Mouse (Mus musculus) liver, embryonic 14.5 days (tissue): ENCODE measurements around the gene Olfr611. TPM values are rescaled to one million over a fixed set of nuclear protein-coding genes. Genes with fewer than 3 reads are reported as not detected.
"Not testable (repeated sequence)": the region's sequence is repeated elsewhere in the genome, so short reads cannot be mapped to it uniquely, and the experiment has no call there.

ENCODE experiments used
- ATAC-seq: fragments of 200-750 bp; cut with Nextera tagmentation; 2 replicates; pipeline ENCODE4 v1.8.0; 2017; ENCODE audit warnings: moderate number of reproducible peaks, mild to moderate bottlenecking, moderate library complexity; ENCODE audit not compliant: insufficient read depth
- DNase-seq, 3 experiments: peaks; one replicate each; pipeline ENCODE4 v3.0.0-alpha.2; 2012 to 2013; ENCODE audit warnings: low read depth in 3 of 3, low spot score in 3 of 3
- H3K27ac ChIP-seq: fragments of 300-500 bp; sonication (generic); 2 replicates; pipeline ENCODE4 v1.5.1; 2014; ENCODE audit warnings: moderate library complexity, mild to moderate bottlenecking, control low read depth, inconsistent platforms
- H3K27me3 ChIP-seq: fragments of 300-500 bp; sonication (generic); 2 replicates; pipeline ENCODE4 v1.6.1; 2014; ENCODE audit warnings: mild to moderate bottlenecking, low read length, moderate library complexity; ENCODE audit not compliant: control insufficient read depth, insufficient read depth
- H3K36me3 ChIP-seq: fragments of 300-500 bp; sonication (generic); replicated peaks from 2 replicates; pipeline ENCODE4 v1.6.1; 2014; ENCODE audit warnings: low read depth; ENCODE audit not compliant: control insufficient read depth, insufficient read depth
- H3K4me1 ChIP-seq, 2 experiments: fragments of 200-500 bp in 1 of 2; fragments of 300-500 bp in 1 of 2; sonication (generic) in 1 of 2; replicated peaks; 2 replicates each; pipeline ENCODE4 v1.6.1; 2012 to 2014; ENCODE audit warnings: antibody characterized with exemption in 1 of 2, inconsistent platforms in 1 of 2, low read length in 1 of 2; ENCODE audit not compliant: control insufficient read depth in 2 of 2, insufficient read depth in 2 of 2
- H3K4me2 ChIP-seq: fragments of 300-500 bp; sonication (generic); 2 replicates; pipeline ENCODE4 v1.6.1; 2014; ENCODE audit warnings: low read depth, mild to moderate bottlenecking, control low read depth, moderate library complexity
- H3K4me3 ChIP-seq, 2 experiments: fragments of 200-500 bp in 1 of 2; fragments of 300-500 bp in 1 of 2; sonication (generic) in 1 of 2; 2 replicates each; pipeline ENCODE4 v1.5.1; 2012 to 2014; ENCODE audit warnings: low read depth in 2 of 2, low read length in 2 of 2, mild to moderate bottlenecking in 2 of 2, control low read depth in 1 of 2, inconsistent platforms in 1 of 2, moderate library complexity in 1 of 2; ENCODE audit not compliant: insufficient read depth in 1 of 2
- H3K9ac ChIP-seq: fragments of 300-500 bp; sonication (generic); replicated peaks from 2 replicates; pipeline ENCODE4 v1.6.1; 2014; ENCODE audit warnings: mild to moderate bottlenecking, control low read depth, moderate library complexity
- H3K9me3 ChIP-seq: fragments of 300-500 bp; sonication (generic); 2 replicates; pipeline ENCODE4 v1.6.1; 2016; ENCODE audit warnings: low read length, mixed read lengths; ENCODE audit not compliant: control insufficient read depth
- CTCF ChIP-seq: IDR thresholded peaks from 2 replicates; pipeline ENCODE4 v1.5.1; 2016; ENCODE audit warnings: antibody characterized with exemption, low read depth, control low read depth
- EP300 ChIP-seq: IDR thresholded peaks from 2 replicates; pipeline ENCODE4 v1.6.1; 2016; ENCODE audit warnings: antibody characterized with exemption, low read depth
- WGBS: fragments of 180-500 bp; shearing (Covaris S2); extraction: QIAGEN DNeasy Blood & Tissue Kit; methylation state at CpG from one replicate; pipeline ENCODE4 v1.1.7; 2014; ENCODE audit not compliant: insufficient replicate concordance; 5-methylcytosine and 5-hydroxymethylcytosine counted together
- polyA plus RNA-seq, 2 experiments: library from polyadenylated mRNA; depleted of rRNA in 1 of 2; stranded (reverse) in 1 of 2; unstranded in 1 of 2; fragments of >200 nt; fragmentation: Nextera tagmentation in 1 of 2; extraction: Ambion mirVana in 1 of 2; gene quantifications; 2 replicates each; pipeline versions ENCODE4 v1.2.1 to v1.2.3; 2012 to 2014

Olfr611 gene
- polyA plus RNA-seq (2012; rRNA removed) (not detected in 2 replicates), polyA plus RNA-seq (2014; fragmentation: Nextera tagmentation; extraction: Ambion mirVana) (not detected in 2 replicates)

GRCm38 (mm10) chr7:103520746-103521145, at the start of gene Olfr611:
Olfr611 (minus strand) TSS chr7:103520846.
- H3K9me3 ChIP-seq, H3K9ac ChIP-seq, H3K4me2 ChIP-seq, ATAC-seq, H3K36me3 ChIP-seq, DNase-seq, H3K4me1 ChIP-seq, H3K27ac ChIP-seq, H3K4me3 ChIP-seq, H3K27me3 ChIP-seq: not testable (repeated sequence)
- WGBS, result 47% methylated on average over 1 of the region's 1 CpGs

DNA sequence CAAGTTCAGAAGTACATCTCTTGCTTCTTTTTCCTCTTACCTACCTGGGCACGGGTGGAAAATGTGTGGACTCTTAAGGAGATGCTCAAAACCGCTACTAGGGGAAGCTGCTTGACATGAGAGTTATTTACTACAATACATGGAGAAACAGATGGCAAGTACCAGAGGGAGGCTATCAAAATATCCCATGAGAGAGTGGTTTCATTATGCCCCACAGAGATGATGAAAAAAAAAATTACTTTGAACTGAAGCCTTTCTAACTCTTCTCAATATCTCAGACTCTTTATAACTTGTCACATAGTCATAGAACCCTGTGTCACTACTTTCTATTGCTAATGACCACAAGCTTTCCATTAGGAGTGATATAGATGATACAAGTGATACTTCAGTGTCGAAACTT, 48.4 kb upstream of the Olfr611 start, which contains the start of gene Olfr616:
TSS of gene Olfr616 (minus strand) at position 101 of the 400 bp plus-strand sequence.
- Histone ChIP-seq H3K9me3 (no peaks in the 10 kb centered on the region), H3K27ac (no peak within 1 kb of the TSS), H3K27me3 (no peaks in the 10 kb centered on the region), H3K36me3 (no peaks in the 10 kb centered on the region), H3K4me2 (no peak within 1 kb of the TSS), H3K4me3 (no peak within 1 kb of the TSS), H3K9ac (no peak within 1 kb of the TSS), H3K4me1 (no peaks in the 10 kb centered on the region)
- 53% methylated on average over 3 of the region's 3 CpGs for WGBS
- ATAC-seq (no peak), DNase-seq (no peak)
- TF ChIP-seq CTCF (no peak), EP300 (no peak)

DNA sequence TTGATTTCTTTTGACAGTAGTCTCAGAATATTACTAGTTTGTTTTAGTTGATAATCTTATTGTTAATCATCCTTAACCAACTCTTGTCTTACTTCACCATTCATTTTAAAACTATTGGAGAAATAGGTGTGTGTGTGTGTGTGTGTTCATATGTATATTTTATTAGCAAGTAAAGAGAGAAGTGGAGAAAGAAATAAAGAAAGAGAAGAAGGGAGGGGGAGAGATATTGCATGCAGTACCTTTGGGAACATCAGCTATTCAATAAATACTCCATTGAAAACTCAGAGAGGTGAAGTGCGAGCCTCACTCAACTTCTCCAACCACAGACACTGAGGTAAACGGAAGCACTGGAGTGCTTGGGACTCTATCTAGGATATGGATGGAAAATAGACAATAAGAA, 35.1 kb upstream of the Olfr611 start, which contains the start of gene Olfr615:
TSS of gene Olfr615 (plus strand) at position 301 of the 400 bp plus-strand sequence.
- Histone ChIP-seq H3K27ac (no peak within 1 kb of the TSS), H3K9me3 (no peaks in the 10 kb centered on the region), H3K4me2 (no peak within 1 kb of the TSS), H3K36me3 (no peaks in the 10 kb centered on the region), H3K9ac (no peak within 1 kb of the TSS), H3K4me1 (no peaks in the 10 kb centered on the region), H3K4me3 (no peak within 1 kb of the TSS), H3K27me3 (no peaks in the 10 kb centered on the region)
- ATAC-seq (no peak), DNase-seq (no peak)
- TF ChIP-seq CTCF, result no peak
- no peak for TF ChIP-seq EP300
- WGBS, result 46% methylated on average over 2 of the region's 2 CpGs

- no peak within 1 kb of the TSS for H3K9ac ChIP-seq
- TF ChIP-seq EP300 (no peak), CTCF (no peak)
- H3K36me3 ChIP-seq, result no peaks in the 10 kb centered on the region
- no peak for DNase-seq
- no peaks in the 10 kb centered on the region for H3K27me3 ChIP-seq
- no peaks in the 10 kb centered on the region for H3K9me3 ChIP-seq
- no peak for ATAC-seq
- H3K27ac ChIP-seq, result no peak within 1 kb of the TSS
- no peak within 1 kb of the TSS for H3K4me3 ChIP-seq
- no peaks in the 10 kb centered on the region for H3K4me1 ChIP-seq
- WGBS, result 45% methylated on average over 2 of the region's 2 CpGs
- no peak within 1 kb of the TSS for H3K4me2 ChIP-seq
Observed at GRCm38 (mm10) chr7:103547774-103548173, 27.1 kb upstream of the Olfr611 start, which contains the start of gene Olfr613. Olfr613 (plus strand) TSS chr7:103548074.

DNA sequence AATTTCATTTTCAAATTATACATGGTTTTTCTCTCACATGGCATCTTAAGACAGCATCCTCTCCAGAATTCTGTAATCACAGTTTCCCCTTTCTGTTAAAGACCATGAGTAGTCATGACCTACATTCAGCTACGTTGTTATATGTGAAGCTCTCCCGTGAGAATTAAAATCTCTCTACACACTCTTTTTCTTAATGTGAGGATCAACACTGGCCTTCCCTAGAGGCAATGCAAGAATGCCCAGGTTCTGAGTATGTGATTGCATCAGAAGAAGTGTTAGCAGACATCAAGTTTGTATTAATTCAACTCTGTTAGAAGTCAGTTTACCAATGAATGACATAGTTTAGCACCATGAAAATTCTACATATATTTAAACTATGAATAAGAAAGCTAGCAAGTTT, 22.0 kb upstream of the Olfr611 start, which contains the start of gene Olfr612:
TSS of gene Olfr612 (minus strand) at position 101 of the 400 bp plus-strand sequence.
- H3K4me3 ChIP-seq, H3K27me3 ChIP-seq, H3K9ac ChIP-seq, H3K36me3 ChIP-seq, H3K4me2 ChIP-seq, H3K27ac ChIP-seq, H3K9me3 ChIP-seq, H3K4me1 ChIP-seq, DNase-seq, ATAC-seq: not testable (repeated sequence)
- WGBS, result 54% methylated on average over 2 of the region's 2 CpGs
